Mouse (Mus musculus) cerebellum, adult 2 months (tissue): ENCODE results near the gene Pdzd7. TPM values are rescaled to one million over a fixed set of nuclear protein-coding genes. Genes with fewer than 3 reads are reported as not detected.

Experiments
- DNase-seq, 2 experiments: peaks; one replicate each; pipeline ENCODE4 v3.0.0; 2021
- H3K27ac ChIP-seq: fragments of 200-500 bp; 2 replicates; pipeline ENCODE4 v1.5.1; 2012; ENCODE audit warnings: low read length, control low read depth, inconsistent platforms; ENCODE audit not compliant: insufficient read depth
- H3K27me3 ChIP-seq: fragments of 200-500 bp; 2 replicates; pipeline ENCODE4 v1.6.1; 2012; ENCODE audit warnings: inconsistent platforms, mild to moderate bottlenecking, low read length, moderate library complexity; ENCODE audit not compliant: control insufficient read depth, insufficient read depth
- H3K4me1 ChIP-seq: fragments of 200-500 bp; 2 replicates; pipeline ENCODE4 v1.6.1; 2011; ENCODE audit warnings: low read length; ENCODE audit not compliant: control insufficient read depth, insufficient read depth
- H3K4me3 ChIP-seq: fragments of 200-500 bp; replicated peaks from 2 replicates; pipeline ENCODE3; 2011; ENCODE audit warnings: mild to moderate bottlenecking, low read depth, low read length, control low read depth; ENCODE audit not compliant: insufficient read depth
- CTCF ChIP-seq: fragments of 200-500 bp; IDR thresholded peaks from 2 replicates; pipeline ENCODE4 v1.5.1; 2011; ENCODE audit warnings: low read depth, mild to moderate bottlenecking, control low read depth, low read length, moderate library complexity, borderline replicate concordance; ENCODE audit not compliant: insufficient read depth
- POLR2A ChIP-seq: fragments of 200-500 bp; IDR thresholded peaks from 2 replicates; pipeline ENCODE4 v1.6.1; 2011; ENCODE audit warnings: low read length, control low read depth, borderline replicate concordance; ENCODE audit not compliant: insufficient read depth
- WGBS: fragments of 180-500 bp; shearing (Covaris S2); methylation state at CpG from one replicate; pipeline ENCODE4 v1.1.7; 2018; 5-methylcytosine and 5-hydroxymethylcytosine counted together
- polyA plus RNA-seq: library from polyadenylated mRNA; depleted of rRNA; stranded (reverse); fragments of >200 nt; gene quantifications from 2 replicates; pipeline ENCODE4 v1.2.3, GENCODE M21; 2012

Pdzd7 gene
- polyA plus RNA-seq, 1 experiment = 9.1 TPM

DNA sequence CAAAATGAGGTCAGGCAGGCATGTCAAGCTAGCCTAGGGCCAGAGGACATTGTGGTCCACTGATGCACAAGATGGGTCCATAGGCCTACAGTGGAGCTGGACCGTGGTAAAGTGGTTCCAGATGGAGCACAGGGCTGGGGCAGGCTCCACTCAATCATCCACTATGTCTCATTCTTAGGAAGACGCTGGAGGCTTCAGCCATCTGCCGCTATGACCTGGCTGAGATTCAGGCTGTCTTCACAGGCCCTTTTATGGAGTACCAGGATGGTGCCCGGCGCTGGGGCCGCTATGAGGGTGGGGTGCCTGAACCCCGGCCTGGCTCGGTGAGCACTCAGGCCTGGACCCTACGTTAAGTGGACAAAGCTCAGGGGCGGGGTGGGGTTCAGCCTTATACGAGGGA, 47.7 kb downstream of the Pdzd7 start:
- TF ChIP-seq CTCF (no peak), POLR2A (no peak)
- peak in 1 of 2 experiments; percentile 50 for DNase-seq
- H3K4me1 ChIP-seq = peaks cover 6% of the 10 kb centered on the region
- H3K27ac ChIP-seq = no peak overlapping the region
- H3K4me3 ChIP-seq = no peak overlapping the region
- no peaks in the 10 kb centered on the region for H3K27me3 ChIP-seq
- 34% methylated on average over 11 of the region's 11 CpGs for WGBS

DNA sequence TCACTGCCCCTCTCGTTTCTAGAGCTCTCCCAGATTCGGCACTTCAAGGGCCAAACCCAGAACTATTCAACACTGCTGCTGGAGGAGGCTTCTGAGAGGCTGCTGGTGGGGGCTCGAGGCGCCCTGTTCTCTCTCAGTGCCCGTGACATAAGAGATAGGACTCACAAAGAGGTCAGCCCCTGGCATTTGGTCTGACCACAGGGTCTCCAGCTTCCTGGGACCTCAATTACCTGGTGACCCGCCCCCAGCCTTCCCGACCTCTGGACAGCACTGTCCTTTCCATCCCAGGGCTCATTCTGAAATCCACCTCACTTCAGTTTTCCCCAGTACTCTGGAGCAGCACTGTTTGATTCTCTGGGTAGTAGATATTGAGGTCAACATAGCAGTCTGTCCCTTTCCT, 52.8 kb downstream of the Pdzd7 start:
- Histone ChIP-seq H3K4me1 (peaks cover 9% of the 10 kb centered on the region), H3K27ac (no peak overlapping the region), H3K4me3 (no peak overlapping the region), H3K27me3 (no peaks in the 10 kb centered on the region)
- 70% methylated on average over 7 of the region's 7 CpGs for WGBS
- TF ChIP-seq CTCF = no peak
- TF ChIP-seq POLR2A = no peak
- no peak for DNase-seq

DNA sequence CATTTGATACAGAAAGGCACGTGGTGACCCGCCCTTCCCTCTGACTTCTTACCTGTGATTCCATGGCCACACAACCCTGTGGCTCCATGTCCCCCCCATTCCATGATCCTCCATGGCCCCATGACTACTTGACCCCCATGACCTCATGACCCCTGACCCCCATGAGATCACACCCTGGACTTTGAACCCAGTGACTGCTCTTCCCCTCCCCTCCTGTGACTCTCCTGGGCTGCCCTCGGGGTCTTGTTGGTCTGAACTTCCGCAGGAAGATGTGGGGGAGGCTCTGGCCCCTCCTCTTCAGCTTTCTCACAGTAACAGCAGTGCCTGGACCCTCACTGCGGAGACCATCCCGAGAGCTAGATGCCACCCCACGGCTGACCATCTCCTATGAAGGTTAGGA, 53.3 kb downstream of the Pdzd7 start:
- Histone ChIP-seq H3K4me1 (peaks cover 4% of the 10 kb centered on the region), H3K27me3 (no peaks in the 10 kb centered on the region), H3K27ac (no peak overlapping the region), H3K4me3 (no peak overlapping the region)
- no peak for TF ChIP-seq POLR2A
- no peak for TF ChIP-seq CTCF
- no peak for DNase-seq
- 62% methylated on average over 7 of the region's 7 CpGs for WGBS

DNA sequence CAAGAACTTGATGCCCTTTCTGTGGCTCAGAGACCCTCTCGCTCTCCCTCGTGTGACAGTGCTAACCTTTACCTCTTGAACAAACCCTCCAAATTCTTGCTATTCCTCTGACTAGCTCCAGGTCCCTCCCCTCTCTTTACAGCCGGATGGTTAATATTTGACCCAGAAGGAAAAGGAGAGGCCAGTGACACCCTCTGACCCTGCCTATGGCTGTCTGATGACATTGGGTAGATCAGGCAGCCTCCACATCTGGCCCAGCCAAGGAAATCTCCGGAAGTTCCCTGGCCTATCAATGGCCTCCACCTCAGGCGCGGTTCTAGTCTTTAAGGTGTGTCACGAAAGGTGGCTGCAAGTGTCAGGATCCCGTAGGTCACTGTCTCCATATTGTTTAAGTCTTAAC, 54.5 kb downstream of the Pdzd7 start:
- WGBS = 89% methylated on average over 8 of the region's 8 CpGs
- peaks cover 3% of the 10 kb centered on the region; the same call in 1 of the 2 replicates for H3K4me1 ChIP-seq
- no peaks in the 10 kb centered on the region for H3K27me3 ChIP-seq
- no peak overlapping the region for H3K4me3 ChIP-seq
- TF ChIP-seq POLR2A = no peak
- TF ChIP-seq CTCF = no peak
- no peak overlapping the region for H3K27ac ChIP-seq
- no peak for DNase-seq

DNA sequence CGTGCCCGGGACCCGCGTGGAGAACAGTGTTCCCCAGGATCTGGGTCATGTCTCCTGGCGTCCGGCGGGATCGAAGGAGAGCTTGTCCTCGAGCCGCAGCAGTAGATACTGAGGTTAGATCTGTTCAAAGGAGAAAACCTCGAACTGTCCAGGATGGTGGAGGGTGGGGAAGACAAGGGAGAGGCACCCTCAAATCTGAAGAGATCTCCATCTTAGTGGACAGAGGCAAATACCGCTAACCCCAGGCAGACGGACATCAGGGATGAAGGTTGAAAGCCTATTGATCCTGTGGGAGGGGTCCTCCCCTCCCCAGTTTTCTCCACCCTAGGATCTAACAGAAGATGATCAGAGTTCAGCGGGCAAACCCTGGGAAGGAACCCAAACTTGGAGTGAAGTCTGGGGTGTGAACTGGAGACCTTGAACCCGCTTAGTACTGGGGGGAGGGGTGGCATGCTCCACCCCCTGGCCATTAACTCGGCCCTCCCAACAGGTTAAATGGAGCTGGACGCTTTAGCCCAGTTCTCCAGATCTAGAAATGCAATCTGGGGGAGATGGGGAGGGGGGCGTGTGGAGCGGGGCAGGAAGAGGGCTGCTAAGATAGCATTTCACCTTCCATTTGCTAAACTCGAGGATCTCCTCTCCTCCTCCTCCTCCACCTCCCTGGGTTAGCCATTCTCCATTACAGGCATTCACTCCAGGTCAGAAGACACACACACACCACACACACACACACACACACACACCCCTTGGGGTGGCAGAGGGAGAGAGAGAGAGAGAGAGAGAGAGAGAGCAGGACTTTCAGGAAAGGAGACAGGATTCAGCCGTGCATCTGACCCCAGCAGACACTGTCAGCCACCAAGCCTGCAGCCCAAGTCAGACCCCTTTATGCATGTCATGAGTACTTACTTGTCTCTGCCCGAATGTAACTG, 55.7 kb downstream of the Pdzd7 start:
- peaks cover 3% of the 10 kb centered on the region; the same call in 1 of the 2 replicates for H3K4me1 ChIP-seq
- H3K27me3 ChIP-seq = no peaks in the 10 kb centered on the region
- H3K27ac ChIP-seq = peak overlapping the region; percentile 58
- WGBS = 7% methylated on average over 22 of the region's 22 CpGs
- peak in 1 of 2 experiments; percentile 54 for DNase-seq
- TF ChIP-seq CTCF (no peak), POLR2A (no peak)
- H3K4me3 ChIP-seq = peak overlapping the region; percentile 74

DNA sequence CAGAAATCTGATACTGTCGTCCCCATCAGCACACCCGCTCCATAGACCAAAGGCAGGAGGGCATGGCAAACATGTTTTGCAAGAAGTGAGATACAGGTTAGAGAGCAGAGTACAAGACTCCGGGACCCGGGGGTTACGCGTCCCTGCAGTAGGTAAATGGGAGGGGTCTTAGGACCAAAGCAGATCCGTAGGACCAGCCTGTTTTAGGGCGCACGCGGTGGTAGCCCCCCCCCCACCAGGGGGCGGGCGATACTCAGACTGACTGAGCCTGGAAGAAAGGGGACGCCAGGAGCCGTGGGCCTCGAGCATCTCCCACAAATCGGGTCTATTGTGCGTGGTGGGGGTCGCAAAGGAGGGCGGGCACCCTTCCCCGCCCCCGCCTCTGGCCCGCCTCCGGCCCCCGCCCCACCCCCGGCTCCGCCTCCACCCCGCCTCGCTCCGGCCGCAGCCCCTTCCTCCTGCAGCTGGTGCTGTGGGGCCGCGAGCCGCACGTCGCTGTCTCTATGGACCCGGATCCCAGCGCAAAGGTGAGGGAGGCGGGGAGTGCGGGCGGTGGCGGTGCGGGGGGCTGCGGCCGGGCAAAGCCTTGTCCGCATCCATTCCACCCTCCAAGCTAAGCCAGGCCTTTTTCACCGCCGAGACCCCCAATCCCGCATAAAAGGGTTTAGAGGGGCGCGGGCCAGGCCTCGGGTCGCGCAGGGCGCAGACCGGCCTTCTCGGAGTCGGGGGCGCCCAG, 56.5 kb downstream of the Pdzd7 start, which contains the start of gene Sema4g:
TSS of gene Sema4g (plus strand) at position 271 of the 736 bp plus-strand sequence.
- peak; percentile 45 to 62 for DNase-seq
- peak; percentile 36; the same call in 1 of the 2 replicates for TF ChIP-seq CTCF
- no peak for TF ChIP-seq POLR2A
- Histone ChIP-seq H3K27ac (peak within 1 kb of the TSS; percentile 58), H3K4me1 (peaks cover 3% of the 10 kb centered on the region; the same call in 1 of the 2 replicates), H3K27me3 (no peaks in the 10 kb centered on the region), H3K4me3 (peak within 1 kb of the TSS; percentile 74)
- WGBS = 1% methylated on average over 56 of the region's 58 CpGs

DNA sequence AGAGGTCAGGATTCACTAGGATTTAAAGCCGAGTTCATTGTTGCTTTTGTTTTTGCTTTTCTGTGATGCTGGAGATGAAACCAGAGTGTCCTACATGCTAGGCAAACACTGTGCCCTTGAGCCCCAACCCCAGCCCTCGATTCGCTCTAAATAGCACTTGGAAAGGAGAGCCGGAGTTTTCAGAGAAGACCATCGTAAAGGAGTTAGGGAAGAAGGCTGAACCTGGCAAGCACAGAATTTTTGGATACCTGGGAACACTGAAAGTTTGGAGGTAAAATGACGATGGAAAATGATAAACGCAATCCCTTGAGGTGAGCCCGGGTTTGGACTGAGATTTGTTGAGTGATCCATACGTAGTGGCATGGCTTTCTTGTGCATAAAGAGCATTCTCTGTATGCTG, 57.2 kb downstream of the Pdzd7 start:
- no peak overlapping the region for H3K27ac ChIP-seq
- WGBS = 33% methylated on average over 9 of the region's 9 CpGs

More for the DNA sequence above, 57.2 kb downstream of the Pdzd7 start:
- Histone ChIP-seq H3K4me3 (peak overlapping the region; percentile 74), H3K27me3 (no peaks in the 10 kb centered on the region), H3K4me1 (peaks cover 3% of the 10 kb centered on the region; the same call in 1 of the 2 replicates)
- TF ChIP-seq CTCF (no peak), POLR2A (no peak)
- no peak for DNase-seq
